Mouse (Mus musculus) spleen, postnatal 4 days (tissue): ENCODE measurements at regions not wholly inside any gene's neighbourhood (a gene's known extent, or its start where the extent isn't known, plus 50 kb on each side); places are given as distances from the start of the nearest gene placed in this dataset.
A peak's percentile ranks its signal among the peaks of the same experiment; 100 is the strongest.

ENCODE experiments used
- DNase-seq, 2 experiments: peaks; one replicate each; pipeline ENCODE4 v3.0.0; 2022; ENCODE audit warnings: low spot score in 2 of 2

GRCm38 (mm10) chr13:47298010-47298409, 175.6 kb downstream of the Rnf144b start:
- DNase-seq = no peak

GRCm38 (mm10) chr13:47300486-47300885, 178.0 kb downstream of the Rnf144b start:
- DNase-seq = no peak

GRCm38 (mm10) chr13:47301070-47301469, 178.6 kb downstream of the Rnf144b start:
- DNase-seq = no peak

- no peak for DNase-seq
Observed at GRCm38 (mm10) chr13:47309492-47309891, 187.0 kb downstream of the Rnf144b start.

- no peak for DNase-seq
Observed at GRCm38 (mm10) chr13:47310751-47311202, 188.3 kb downstream of the Rnf144b start.

- no peak for DNase-seq
Observed at GRCm38 (mm10) chr13:47319549-47319948, 197.1 kb downstream of the Rnf144b start.

GRCm38 (mm10) chr13:47321876-47322275, 199.4 kb downstream of the Rnf144b start:
- DNase-seq = peak in 1 of 2 experiments; percentile 12

- no peak for DNase-seq
Observed at GRCm38 (mm10) chr13:47335996-47336684, 213.7 kb downstream of the Rnf144b start.

- DNase-seq = no peak
Observed at GRCm38 (mm10) chr13:47336865-47337441, 214.5 kb downstream of the Rnf144b start.

- no peak for DNase-seq
Observed at GRCm38 (mm10) chr13:47339411-47339810, 217.0 kb downstream of the Rnf144b start.

- no peak for DNase-seq
Observed at GRCm38 (mm10) chr13:47342361-47342760, 219.9 kb downstream of the Rnf144b start.

GRCm38 (mm10) chr13:47345576-47345975, 223.1 kb downstream of the Rnf144b start:
- DNase-seq = no peak

- no peak for DNase-seq
Observed at GRCm38 (mm10) chr13:47347835-47348234, 225.4 kb downstream of the Rnf144b start.

GRCm38 (mm10) chr13:47348517-47349145, 226.2 kb downstream of the Rnf144b start:
- DNase-seq = peak in 1 of 2 experiments; percentile 62

GRCm38 (mm10) chr13:47354446-47354845, 232.0 kb downstream of the Rnf144b start:
- no peak for DNase-seq

GRCm38 (mm10) chr13:47355169-47355568, 232.7 kb downstream of the Rnf144b start:
- DNase-seq = no peak

- DNase-seq = no peak
Observed at GRCm38 (mm10) chr13:47358986-47359385, 236.5 kb downstream of the Rnf144b start.

- DNase-seq = no peak
Observed at GRCm38 (mm10) chr13:47365776-47366175, 243.3 kb downstream of the Rnf144b start.

GRCm38 (mm10) chr13:47368041-47368823, 245.8 kb downstream of the Rnf144b start:
- no peak for DNase-seq

- DNase-seq = no peak
Observed at GRCm38 (mm10) chr13:47374583-47374982, 252.1 kb downstream of the Rnf144b start.

GRCm38 (mm10) chr13:47391023-47391422, 268.6 kb downstream of the Rnf144b start:
- DNase-seq = no peak

GRCm38 (mm10) chr13:47397726-47398350, 275.4 kb downstream of the Rnf144b start:
- no peak for DNase-seq
